Mouse (Mus musculus): Measurements from ENCODE around the gene Fgd3. TPM values are rescaled to one million over a fixed set of nuclear protein-coding genes. Genes with fewer than 3 reads are reported as not detected.

Fgd3 gene
- total RNA-seq, 2 experiments from 2014 or later, result 0.64 to 1.2 TPM

DNA sequence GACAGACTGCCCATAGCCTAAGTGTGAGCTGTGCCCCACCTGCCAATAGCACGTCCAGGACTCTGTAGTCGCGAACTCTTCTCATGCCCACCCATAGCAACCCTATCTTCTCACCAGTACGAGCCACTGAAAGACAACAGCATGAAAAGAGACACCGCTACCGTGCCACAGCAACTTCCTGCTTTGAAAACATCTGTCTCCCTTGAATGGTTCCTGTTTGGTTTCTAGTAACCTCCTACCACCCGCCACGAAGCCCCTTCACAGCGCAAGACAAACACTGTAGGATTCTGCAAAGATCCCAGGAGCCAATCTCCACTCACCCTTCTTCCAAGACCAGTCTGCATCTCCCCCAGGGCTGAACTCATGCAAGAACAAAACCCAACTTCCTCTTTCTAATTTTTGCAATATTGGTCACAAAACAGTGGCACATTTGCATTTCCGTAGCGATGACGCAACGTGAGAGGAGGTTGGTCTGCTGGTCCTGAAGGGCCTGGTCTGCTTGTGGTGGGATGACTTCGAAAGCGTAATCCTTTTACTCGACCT lies 11.2 kb downstream of the Fgd3 start:
- intact Hi-C loops (cut with DNase I), result no loop called here
- DNase-seq, result no peak

DNA sequence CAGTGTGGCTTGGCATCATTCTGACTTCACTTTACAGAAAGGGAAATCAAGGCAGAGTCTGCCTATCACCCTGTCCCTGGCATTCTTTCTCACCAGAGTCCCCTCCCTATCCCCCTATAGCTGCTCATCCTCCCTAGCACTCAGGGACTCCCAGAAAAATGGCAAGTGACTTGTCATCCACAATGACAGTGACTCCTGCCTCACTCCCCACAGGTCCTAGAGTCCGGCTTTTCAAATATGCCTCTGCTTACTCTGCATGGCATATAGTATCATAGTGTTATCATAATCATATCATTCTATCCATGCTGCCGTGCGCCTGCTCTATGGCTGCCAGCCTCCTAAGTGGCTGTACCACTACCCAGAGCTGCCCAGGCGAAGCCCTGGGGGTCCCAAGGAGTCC lies 11.9 kb downstream of the Fgd3 start:
- no peak for DNase-seq
- intact Hi-C loops (cut with DNase I), result no loop called here

DNA sequence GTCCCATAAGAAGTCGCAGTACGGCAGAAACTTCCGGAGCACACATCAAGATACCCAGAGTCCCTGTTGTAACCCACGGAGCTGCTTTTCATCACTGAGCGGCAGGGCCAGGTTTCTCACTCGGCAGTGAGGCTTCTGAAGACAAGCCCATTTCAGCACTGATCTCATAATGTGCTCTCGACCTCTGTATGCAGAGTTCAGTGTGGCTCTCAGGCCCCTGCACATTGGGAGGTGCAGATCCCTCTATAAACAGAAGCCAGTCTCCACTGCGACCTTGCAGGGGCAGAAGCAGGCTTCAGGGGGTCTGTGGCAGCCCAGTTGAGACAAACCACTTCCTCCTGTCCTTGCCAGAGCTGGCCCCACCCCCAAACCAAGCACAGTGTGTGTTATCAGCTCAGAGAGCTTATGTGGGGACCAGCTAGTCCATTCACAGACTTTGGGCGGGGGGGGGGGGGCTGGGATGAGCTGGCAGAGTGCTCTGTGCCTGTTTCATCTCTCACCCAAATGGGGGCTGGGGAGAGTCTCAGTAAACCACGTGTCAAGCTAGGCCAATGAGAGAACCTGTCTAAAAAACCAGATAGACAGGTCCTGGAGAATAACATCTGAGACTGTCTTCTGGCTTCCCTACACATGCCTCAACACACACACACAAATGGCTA lies 12.7 kb downstream of the Fgd3 start:
- peak in 1 of 2 experiments; percentile 40 for DNase-seq
- intact Hi-C loops (cut with DNase I), result no loop called here

DNA sequence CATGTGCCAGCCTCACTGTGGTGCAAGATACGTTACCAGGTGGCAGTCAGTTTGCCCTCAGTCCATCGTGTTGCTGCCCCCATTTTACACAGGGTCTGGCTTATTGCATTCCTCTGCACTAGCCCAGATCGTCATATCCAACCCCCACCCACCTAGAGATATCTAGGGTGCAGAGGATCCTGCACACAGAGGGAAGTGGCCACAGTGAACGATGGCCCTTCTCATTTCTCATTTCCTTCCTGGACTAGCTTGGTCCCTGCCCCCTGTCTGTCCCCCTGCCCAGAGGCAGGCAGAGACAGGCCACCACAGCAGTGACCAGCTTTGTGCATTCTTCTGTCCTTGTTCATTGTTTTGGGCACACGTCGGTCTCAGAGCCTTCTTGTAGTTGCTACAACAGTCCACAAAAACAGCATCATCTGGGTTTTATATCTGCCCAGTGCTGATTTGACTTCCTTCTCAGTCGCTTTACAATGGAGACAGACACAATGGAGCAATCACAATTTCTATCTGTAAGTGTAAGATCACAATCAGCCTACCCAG lies 13.3 kb downstream of the Fgd3 start:
- no peak for DNase-seq
- intact Hi-C loops (cut with DNase I), result no loop called here

DNA sequence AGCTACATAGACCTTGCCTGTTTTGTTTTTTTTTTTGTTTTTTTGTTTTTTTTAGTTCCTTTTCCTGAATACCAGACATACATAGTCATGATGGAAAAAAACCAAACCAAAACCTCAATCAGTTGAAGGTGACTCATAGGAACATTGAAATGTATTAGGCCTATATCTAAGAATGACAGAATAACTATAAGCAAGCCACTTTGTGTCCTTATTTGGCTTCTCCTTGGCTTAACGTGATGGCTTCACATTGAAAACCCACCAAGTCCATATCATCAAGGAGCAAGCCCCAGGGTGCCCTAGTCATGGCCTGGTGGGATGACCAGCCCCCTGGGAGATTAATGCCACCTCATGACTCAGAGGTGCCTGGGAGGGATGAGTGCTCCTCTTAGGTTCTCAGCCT lies 19.3 kb downstream of the Fgd3 start:
- DNase-seq, result no peak
- intact Hi-C loops (cut with DNase I), result no loop called here

DNA sequence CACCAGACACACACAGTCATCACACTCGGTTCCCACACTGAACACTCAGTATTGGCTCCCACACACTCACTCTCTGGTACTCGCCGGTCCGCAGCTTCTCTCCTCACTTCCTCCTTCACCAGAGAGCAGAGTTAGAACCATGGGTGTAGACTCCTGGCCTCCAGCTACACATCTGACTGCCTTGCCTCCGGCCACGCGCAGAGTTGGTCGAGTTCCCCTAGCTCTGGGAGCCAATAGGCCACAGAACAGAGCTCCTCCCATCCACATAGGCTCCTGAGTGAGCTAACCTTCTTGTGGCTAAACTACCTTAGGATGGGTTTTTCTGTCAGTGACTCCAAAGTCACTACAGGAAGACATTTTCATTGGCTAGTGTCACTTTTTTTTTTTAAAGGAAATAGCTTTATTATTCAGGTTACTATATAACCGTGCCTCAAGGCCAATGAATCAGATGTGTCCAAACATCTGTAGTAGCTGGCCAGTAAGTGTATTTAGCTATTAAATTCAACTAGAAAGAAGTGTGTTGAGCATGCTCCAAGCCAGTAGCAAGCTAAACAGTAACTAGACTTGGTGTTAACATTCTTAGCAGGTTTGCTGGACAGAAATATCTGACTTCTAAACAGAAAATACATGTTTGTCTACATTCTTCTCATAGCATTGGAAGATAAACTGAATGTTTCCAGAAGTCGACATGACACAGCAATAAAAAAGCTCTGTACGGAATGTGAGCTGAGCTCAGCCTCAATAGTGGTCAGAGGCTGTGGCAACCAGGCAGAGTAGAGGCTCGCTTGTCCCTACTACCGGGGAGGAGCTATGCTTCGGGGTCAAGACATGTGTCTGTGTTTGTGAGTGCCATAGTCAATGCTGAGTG lies 21.4 kb downstream of the Fgd3 start:
- DNase-seq, result peak in 1 of 2 experiments; percentile 12

DNA sequence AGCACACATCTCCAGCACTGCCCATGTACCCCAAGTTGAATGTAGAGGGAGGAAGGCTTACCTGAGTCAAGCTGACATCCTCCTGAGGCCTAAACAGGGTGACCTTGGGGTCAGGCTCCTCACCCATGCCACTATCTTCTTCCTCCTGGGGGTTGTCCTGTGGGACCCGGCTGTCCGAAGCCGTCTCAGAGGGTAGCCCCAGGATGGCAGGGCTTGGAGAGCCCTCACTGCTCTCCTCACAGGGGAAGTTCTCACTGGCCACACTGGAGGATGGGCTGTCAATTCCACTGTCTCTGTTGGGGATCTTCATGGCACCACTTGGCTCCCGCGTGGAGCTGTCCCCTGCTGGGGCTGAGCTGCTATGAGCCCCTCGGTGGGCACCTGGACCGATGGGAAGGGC lies 23.8 kb downstream of the Fgd3 start:
- intact Hi-C loops (cut with DNase I), result no loop called here
- DNase-seq, result no peak

More for the DNA sequence above, 21.4 kb downstream of the Fgd3 start:
- intact Hi-C loops (cut with DNase I), result no loop called here

DNA sequence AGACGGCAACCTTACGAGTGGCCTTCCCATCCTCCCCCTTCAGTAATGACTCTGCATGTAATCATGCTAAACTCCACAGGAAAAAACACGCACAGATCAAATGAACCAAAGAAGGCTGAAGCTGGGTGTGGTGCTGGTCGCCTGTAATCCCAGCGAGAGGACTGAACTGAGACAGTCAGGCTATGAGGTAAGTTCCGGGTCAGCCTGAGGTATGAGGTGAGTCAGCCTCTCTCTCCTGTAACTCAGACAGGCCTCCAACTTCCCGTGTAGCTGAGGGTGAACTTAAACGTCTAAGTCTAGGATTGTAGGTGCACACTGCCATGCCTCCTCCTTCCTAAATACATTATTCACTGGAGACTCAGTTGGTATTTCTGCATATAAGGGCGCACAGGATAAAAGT lies 26.0 kb downstream of the Fgd3 start:
- DNase-seq, result no peak
- intact Hi-C loops (cut with DNase I), result no loop called here

DNA sequence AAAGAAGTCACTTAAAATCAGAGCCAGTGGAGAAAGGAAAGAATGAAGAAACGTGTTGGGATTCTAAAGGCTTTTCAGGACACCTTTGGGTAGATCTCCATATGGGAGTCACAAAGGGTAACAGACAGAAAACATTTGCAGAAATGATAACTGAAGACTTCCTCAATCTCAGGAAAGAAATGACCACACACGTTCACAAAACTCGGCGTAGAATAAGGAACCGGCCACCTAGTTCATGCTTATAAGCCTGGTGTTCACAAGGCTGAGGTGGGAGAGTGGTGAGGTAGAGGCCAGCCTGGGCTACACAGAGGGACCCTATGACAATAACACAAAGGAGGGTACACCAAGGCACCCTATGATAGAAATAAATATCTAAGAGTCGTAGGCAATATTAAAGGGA lies 28.2 kb downstream of the Fgd3 start:
- DNase-seq, result no peak
- intact Hi-C loops (cut with DNase I), result no loop called here

DNA sequence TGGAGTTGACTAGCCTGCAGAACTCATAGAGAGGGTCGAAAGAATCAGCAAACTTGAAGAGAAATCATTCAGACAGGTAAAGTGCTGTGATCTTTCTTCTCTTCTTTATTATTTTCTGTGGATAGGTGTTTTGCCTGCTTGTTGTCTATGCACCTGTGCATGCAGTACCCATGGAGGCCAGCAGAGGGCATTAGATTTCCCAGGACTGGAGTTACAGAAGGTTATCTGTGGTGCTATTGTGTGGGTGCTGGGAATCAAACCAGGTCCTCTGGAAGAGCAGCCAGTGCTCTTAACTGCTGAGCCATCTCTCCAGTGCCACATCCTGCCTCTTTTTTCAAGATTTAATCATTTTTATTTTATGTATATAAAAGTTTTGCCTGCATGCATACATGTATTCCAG lies 28.7 kb downstream of the Fgd3 start:
- intact Hi-C loops (cut with DNase I), result no loop called here
- no peak for DNase-seq

DNA sequence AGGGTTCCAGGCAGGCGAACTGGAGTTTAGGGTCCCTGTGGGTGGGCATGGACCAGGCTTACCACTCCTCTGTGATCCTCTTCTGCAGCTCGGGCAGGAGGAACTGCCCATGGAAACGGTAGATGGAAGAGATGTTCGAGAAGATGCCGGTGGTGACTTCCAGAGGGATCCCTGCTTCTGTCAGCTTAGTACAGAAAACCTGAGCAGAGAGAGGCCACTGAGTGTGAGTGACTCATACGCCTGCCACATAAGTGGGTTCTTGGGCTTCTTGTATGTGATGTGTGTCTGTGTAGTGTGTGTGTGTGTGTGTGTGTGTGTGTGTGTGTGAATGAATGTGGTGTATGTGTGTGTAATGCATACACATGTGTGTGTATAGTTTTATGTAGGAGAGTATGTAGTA lies 32.9 kb downstream of the Fgd3 start:
- DNase-seq, result no peak
- intact Hi-C loops (cut with DNase I), result no loop called here

DNA sequence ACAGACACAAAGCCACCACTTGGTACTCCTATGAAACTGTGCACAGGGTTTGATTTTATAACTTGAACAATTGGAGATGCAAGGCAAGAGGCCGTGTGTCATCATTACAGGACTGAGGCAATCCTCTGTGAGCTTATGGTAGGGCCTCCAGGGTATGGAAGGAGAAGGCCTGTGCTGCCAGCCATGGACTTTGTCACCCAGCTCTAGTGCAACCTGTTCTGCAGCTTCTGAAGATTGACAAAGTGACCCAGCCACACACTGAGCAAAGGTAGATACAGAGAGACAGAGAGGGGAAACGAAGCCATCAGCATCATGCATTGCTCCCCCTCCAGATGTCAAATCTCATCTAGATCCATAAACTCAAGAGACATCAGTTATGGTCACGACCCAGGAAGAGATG lies 33.4 kb downstream of the Fgd3 start:
- intact Hi-C loops (cut with DNase I), result no loop called here
- DNase-seq, result no peak

DNA sequence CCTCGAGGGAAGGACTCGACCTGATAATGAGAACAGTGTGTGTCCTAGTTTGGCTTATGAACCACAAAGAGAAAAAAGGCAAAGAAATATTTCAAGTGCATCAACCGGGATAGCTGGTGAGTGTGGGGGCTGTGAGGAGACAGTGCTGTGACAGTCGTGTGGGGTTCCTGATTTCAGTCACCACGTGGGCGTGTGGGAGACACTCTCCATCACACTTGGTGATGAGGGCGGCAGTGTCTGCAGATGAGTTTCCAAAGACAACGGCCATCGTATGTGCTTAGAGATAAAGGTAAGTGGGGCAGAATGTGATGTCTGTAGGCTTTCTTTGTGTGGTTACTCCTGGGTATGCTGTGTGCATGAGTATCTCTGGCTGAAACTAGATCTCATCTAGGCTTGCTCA lies 36.4 kb downstream of the Fgd3 start:
- intact Hi-C loops (cut with DNase I), result no loop called here
- no peak for DNase-seq

DNA sequence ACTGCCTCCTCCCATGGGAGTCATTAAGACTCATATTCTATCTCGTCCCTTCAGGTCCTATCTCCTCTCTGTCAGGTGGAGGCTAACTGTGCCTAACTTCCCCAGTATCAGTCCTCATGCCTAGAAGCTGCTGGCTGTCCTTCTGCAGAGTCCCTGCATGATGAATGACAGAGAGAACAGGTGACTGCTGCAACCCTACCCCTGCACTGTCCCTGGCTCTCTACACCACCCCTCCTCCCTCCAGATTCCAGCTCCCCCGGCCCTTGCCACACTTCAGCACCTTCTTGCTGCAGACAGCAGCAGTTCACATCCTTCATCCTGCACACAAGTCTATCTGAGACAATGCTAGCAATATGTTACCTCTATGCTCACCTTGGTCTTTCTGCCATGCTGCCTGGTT lies 37.9 kb downstream of the Fgd3 start:
- intact Hi-C loops (cut with DNase I), result no loop called here
- no peak for DNase-seq

DNA sequence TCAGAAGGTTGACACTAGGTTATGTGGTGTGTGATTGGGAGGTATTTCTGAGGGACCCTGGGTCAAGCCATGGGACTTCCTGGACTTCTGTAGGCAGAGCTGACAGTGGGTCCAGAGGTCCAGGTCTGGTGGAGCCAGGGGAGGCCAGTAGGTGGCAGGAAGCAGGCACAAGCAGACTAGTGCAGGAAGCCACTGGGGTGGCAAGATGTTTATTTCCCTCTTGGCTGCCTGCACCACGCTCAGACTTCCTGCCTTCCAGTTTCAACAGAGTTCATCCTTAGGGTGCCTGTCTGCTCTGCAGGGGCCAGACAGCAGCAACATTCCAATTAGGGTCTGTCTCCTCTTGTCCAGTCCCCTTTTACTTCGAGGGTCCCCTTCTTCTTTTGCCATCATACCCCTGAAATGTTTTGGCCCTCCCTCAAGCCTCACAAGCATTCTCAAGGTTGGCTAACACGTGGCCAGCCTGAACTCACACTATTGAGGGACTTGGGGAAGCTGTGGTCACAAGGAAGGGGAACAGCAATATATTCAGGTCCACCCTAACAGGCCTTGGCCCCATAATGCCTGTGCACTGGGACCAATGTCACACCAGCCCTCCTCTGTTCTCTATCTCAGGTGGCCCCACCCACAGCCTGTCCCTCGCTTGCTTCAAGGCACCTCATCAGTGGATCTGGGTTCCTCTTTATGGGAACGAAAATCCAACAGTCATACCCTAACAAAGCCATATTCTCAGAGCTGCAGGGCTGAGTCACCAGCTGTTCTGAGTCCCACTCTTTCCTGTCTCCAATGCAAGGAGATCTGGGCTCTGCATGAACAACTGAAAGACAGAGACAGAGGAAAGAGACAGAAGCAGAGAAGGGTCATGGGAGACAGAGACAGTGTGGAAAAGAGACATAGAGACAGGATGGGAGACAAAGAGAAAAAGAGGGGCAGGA lies 48.0 kb downstream of the Fgd3 start:
- intact Hi-C loops (cut with DNase I), result no loop called here
- no peak for DNase-seq

DNA sequence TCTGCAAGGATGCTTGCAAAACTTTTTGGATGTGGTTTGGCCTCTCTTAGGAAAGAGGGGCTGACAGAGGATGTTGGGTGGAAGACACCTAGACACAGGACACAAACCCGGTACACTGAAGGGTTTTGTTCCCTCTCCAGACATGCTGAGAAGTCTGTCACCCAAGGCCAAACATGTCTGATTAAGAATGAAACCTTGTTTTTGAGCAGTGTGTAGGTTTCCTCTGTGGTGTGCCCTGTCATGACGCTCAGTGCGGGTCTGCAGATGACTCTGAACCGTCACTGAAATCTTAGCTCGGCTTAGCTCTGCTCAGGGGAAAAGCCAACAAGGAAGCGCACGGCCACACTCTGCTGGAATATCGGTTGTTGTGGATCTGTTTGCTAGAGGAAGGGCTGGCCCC lies 49.6 kb downstream of the Fgd3 start:
- DNase-seq, result no peak
- intact Hi-C loops (cut with DNase I), result no loop called here

DNA sequence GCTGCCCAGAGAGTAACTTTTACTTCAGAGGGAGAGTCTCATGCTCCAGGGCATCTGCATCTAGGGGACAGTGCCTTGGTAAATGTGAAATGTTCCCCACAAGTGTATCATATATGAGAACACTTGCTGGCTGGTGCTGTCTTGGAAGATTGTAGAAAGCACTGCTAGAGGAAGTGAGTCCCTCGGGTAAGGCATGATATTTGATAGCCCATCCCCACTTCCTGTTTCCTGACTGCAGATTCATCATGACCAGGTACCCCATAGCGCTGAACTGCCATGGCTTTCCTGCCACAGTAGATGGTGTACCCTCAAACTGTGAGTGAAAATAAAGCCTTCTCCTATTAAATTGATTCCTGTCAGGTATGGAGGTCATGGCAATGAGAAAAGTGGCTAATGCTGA lies 52.5 kb downstream of the Fgd3 start:
- intact Hi-C loops (cut with DNase I), result no loop called here
- no peak for DNase-seq

DNA sequence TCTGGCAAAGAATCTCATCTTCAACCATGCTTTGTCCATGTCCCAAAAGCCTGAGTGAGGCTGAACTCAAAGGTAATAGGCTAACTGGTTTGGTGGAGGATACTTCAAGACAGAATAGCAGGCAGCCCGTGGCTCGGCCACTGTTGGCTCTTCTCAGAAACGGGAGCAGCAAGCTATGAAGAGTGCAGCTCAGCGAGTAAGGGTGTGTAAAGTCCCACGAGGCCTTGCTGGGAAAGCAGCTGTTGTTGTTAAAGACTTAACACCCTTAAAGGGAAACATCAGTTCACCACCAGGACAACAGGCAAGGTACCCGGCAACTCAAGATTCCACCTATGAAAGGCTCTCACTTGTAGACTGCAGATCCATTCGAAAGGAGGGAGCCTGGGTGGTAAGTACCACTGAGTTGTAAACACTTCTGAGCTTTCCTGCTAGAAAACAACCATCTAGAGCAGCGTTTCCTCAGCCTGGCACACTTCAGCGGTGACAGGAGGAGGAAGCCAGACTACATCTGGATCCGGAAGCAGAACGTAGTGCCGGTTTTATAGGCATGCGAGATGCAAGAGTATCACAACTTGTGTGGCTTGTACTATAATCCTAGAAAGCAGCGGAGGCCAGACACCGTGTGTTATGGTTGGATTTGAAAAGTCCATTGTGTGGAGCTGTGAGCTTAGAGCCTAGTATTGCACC lies 59.9 kb downstream of the Fgd3 start:
- intact Hi-C loops (cut with DNase I), result no loop called here
- DNase-seq, result no peak

DNA sequence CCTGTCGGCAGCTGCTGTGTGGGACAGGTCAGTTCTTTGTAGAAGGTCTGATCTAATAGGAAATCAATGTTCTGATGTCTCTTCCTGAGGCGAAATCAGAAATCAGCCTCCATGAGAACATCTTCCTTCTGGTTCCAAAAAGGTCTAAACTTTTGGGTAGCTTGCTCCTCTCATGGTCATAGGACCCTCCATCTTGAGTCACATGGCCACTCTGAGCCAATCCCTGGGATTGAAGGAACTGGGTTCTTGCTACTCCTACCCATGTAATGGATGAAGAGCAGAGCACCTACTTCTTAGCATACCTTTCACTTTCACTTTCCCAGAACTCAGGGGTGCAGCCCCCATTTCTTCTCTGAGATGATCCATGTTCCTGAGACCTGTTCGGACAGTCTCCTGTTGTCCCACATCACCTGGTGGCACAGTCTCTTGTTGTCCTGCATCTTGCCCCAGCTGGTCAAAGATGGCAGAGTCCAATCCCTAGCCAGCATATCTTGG lies 62.2 kb downstream of the Fgd3 start:
- DNase-seq, result no peak
- intact Hi-C loops (cut with DNase I), result no loop called here

DNA sequence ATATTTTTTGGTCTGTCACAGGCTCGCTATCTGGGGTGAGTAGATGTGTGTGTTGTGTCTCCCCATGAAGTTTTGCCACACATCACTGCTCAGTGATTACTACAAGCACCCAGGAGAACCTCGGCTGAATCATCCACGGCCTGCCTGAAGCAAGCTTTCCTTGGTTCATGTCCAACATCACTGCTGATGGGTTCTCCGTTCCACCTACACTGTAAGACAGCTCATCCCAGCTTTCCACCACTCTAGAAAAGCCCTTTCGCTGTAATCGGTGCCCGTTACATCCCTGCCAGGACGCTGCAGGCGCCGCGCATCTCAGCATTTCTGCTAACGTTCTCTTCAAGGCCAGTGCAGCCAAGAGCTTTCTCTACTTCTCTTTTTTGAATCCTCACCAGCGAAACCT lies 67.4 kb downstream of the Fgd3 start:
- DNase-seq, result no peak

More for the DNA sequence above, 67.4 kb downstream of the Fgd3 start:
- intact Hi-C loops (cut with DNase I), result no loop called here
